Mouse (Mus musculus) mouse embryonic stem cell (cell line): ENCODE measurements around the gene Mfsd1.

Source experiments
- in situ Hi-C, 2 experiments: fragments of 300-500 bp; cut with MboI; formaldehyde crosslinking; loops; 1 replicate in 1 of 2; 3 replicates in 1 of 2; pipeline ENCODE4 v1.14.3; 2019 to 2020; ENCODE audit warnings: low sequenced_read_pairs in 2 of 2, low pct_unique_long_range_greater_than_20kb in 1 of 2, mixed read lengths in 1 of 2; ENCODE audit not compliant: unreplicated experiment in 1 of 2

Gene Mfsd1

DNA sequence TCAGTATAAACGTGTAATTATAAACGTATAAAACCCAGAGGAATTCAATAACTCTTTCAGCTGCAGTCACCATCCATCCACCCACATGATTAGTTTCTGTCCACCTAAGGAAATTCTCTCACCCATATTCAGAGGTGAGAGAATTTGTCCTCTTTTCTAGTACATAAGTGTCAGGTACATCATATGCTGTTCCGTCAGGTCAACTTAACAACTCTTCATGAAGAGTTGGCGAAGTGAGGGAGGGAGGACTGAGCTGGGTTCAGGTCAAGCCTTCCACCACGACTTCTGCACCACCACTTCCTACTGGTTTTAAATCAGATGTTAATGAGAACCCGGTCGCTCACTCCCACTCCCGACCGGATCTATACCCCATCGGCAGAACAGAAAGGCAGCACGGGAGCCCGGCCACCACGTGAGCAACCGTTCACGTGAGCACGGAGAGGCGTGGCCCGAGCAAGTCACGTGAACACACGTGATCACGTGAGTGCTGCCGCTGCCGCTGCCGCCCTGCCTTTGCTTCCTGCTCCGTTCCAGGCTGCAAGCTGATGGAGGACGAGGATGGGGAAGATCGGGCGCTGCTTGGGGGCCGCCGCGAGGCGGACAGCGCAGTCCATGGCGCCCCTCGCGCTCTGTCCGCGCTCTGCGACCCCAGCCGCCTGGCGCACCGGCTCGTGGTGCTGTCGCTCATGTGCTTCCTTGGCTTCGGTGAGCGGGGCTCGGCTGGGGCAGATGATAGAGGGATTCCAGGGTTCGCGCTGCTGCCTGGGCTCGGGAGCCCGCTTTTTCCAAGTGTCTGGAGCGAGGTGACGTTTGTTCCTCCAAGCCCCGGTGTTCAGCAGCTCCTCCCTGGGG, at the start of gene Mfsd1:
Gene Mfsd1 (plus strand): TSS at position 469 of the 852 bp plus-strand sequence.
- in situ Hi-C loops: no loop called here

- in situ Hi-C loops: no loop called here
Observed at GRCm38 (mm10) chr3:67543630-67544029, 38.9 kb upstream of the Mfsd1 start.

DNA sequence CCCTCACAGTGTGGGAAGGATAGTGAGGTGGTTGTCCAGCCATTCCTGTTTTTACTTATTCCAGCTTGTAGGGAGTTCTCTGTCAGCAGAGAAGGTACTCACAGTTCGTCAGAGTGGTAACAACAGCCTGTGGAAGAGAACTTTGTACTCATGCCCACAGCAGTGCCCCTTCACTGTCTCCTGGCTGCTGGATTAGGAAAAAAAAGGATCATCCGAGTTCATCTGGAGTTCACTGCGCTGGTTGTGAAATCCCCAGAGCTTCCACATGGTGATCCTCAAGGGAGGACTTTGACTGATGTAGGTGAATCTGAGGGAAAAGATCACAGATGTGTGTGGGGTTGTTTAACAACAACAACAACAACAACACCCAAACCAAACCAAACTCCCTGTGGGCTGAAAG, 31.3 kb upstream of the Mfsd1 start:
- in situ Hi-C loops: loop anchor here in 1 of 2 experiments (25.0 kb wide), 1 partner anchor 414 kb away; no protein-coding TSS in a partner anchor

GRCm38 (mm10) chr3:67553281-67553680, 29.3 kb upstream of the Mfsd1 start:
- in situ Hi-C loops: loop anchor here in 1 of 2 experiments (25.0 kb wide), 1 partner anchor 416 kb away; no protein-coding TSS in a partner anchor

DNA sequence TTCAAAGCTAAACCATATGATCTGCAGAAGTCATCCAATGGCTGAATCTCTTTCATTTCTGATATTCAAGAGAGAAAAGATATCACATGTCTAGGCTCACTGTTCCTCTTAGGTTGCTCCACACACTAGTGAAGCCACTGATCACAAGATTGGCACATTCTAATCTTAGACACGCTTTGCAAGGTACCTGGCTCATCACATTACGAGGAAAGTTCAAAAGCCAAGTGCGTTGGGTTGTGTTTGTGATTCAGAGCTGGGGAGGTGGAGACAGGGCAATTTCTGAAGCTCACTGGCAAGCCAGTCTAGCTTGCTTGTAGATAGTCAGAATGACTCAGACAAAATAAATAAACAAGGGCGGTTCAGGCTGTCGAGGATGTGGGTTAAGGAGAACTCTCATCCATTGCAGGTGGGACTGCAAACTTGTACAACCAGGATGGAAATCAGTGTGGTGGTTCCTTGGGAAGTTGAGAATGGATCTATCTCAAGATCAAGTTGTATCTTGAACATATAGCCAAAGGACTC, 28.6 kb upstream of the Mfsd1 start:
- in situ Hi-C loops: loop anchor here in 1 of 2 experiments (25.0 kb wide), 1 partner anchor 417 kb away; no protein-coding TSS in a partner anchor

DNA sequence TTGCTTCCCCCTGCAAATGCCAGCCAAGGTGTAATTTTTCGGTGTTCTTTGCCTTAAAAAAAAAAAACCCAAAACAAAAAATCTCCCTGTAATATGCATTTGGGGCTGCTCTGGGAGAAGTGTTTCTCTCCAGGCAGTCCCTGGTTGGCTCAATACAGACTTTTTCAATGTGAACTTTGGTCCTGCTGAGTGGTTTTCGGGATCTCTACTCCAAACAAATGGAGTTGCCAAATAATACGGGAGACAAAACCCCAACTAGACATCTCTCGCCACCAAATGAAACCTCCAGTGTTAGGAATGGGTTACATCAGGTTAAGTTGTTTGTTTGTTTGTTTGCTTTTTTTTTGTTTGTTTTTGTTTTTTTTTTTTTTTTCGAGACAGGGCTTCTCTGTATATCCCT, 27.3 kb upstream of the Mfsd1 start:
- in situ Hi-C loops: loop anchor here in 1 of 2 experiments (25.0 kb wide), 1 partner anchor 418 kb away; no protein-coding TSS in a partner anchor

GRCm38 (mm10) chr3:67557200-67557651, 25.3 kb upstream of the Mfsd1 start:
- in situ Hi-C loops: loop anchor here in 1 of 2 experiments (25.0 kb wide), 1 partner anchor 420 kb away; no protein-coding TSS in a partner anchor

GRCm38 (mm10) chr3:67557718-67558354, 24.7 kb upstream of the Mfsd1 start:
- in situ Hi-C loops: loop anchor here in 1 of 2 experiments (25.0 kb wide), 1 partner anchor 421 kb away; no protein-coding TSS in a partner anchor

DNA sequence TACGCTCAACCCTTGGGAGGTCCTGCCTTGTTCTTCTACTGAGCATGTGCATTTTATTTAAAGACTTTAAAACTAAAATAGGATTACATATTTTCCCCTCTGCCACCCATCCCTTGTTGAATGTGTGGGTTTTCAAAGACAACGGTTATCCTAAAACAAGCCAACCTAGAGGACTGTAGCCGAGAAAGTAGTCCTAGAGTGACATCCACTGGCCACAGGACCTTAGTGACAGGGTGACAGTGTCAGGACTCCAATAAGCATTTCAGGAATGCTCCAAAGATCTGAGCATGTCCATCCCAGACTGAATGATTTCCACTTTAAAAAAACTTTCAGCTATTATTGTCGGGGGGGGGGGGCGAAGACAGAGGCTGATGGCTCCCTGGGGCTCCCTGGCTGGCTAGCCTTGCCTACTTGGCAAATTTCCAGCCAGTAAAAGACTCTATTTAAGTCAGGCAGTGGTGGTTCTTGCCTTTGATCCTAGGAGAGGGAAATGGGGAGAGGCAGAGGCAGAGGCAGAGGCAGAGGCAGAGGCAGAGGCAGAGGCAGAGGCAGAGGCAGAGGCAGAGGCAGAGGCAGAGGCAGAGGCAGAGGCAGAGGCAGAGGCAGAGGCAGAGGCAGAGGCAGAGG, 17.7 kb upstream of the Mfsd1 start:
- in situ Hi-C loops: loop anchor here in 1 of 2 experiments (10.0 to 25.0 kb wide), 2 partner anchors 220 to 428 kb away; no protein-coding TSS in a partner anchor

- in situ Hi-C loops: loop anchor here in 1 of 2 experiments (10.0 to 25.0 kb wide), 2 partner anchors 221 to 428 kb away; no protein-coding TSS in a partner anchor
Observed at GRCm38 (mm10) chr3:67565540-67566227, 16.9 kb upstream of the Mfsd1 start.

DNA sequence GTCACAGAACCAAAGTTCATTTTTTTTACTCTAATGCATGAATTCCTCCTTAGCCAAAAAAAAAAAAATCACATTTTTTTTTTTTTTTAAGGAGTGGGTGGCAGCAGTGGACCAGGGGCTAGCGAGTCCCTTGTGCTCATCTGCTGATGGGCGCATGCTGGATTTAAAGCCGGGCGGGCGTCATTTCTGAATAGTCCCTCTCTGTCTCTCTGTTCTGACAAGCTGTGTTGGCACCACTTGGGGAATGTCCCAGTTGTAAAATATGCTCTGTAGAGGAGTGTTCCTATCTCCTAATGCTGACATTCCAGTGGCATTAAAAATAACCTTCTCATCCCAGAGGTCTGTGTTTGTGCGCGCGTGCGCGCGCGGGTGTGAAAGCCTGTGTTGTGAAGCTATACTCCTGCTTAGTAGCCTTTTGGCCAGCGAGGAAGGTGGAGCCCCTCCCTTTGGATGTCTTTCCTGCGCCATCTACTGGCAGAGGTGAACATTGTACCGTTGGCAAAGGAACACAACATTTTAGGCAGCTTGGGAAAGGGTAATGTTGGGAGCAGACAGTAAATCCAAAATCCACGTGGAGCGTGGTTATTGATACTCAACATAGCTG, 14.4 kb upstream of the Mfsd1 start:
- in situ Hi-C loops: loop anchor here in 1 of 2 experiments (10.0 to 25.0 kb wide), 2 partner anchors 223 to 431 kb away; no protein-coding TSS in a partner anchor

DNA sequence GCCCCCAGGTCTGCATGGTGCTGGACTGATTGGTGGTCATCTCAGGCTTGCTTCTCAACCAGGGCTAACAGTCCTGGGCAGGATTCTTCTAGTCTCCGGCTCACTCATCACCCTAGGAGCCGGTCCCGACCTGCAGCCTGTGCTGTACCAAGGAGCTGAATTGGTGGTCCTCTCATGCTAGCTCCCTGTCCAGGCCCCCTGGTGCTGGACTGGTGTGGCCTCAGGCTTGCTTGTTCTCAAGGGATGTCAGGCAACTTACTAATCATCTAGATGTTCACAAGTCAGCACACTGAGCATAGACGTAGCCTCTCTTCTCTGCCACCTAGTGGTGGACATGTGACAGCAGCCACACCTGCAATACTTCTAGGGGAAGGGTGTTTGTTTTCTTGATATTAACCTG, 9.6 kb upstream of the Mfsd1 start:
- in situ Hi-C loops: loop anchor here in 1 of 2 experiments (25.0 kb wide), 1 partner anchor 436 kb away; no protein-coding TSS in a partner anchor

DNA sequence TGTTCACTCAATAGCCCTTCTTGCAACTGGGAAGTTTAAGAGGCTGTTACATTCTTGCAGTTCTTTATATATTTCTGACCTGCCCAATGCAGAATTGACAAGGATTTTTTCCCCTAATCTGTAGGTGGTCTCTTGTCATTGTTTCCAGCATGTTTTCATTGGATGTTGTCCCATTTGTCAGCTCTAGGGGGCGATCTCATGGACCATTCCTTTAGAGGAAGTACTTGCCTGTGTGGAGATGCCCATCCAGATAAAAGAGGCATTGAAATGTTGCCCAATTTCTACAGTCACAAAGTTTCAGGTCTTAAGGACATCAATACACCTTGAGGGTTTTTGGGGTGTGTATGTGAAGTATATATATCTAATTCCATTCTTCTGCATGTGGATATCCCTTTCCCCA, 9.0 kb upstream of the Mfsd1 start:
- in situ Hi-C loops: loop anchor here in 1 of 2 experiments (25.0 kb wide), 1 partner anchor 436 kb away; no protein-coding TSS in a partner anchor

DNA sequence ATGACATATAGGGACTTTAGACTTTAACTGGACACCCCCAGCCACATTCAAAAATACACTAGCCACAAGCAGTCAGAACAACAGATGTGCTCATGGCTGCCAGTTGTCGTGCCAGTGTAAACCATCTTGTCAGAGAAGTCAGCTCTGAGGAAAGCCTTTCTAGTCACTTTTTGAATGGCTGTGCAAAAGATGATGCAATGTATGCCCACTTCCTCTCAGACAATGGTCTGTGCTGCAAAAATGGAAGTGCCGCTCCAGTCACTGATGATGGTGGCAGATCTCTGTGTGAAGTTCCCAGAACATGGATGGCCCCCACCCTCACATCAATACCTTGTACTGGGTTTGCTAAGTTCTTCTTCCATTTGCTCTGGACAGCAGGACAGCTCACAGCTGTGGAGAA, 6.3 kb upstream of the Mfsd1 start:
- in situ Hi-C loops: no loop called here

DNA sequence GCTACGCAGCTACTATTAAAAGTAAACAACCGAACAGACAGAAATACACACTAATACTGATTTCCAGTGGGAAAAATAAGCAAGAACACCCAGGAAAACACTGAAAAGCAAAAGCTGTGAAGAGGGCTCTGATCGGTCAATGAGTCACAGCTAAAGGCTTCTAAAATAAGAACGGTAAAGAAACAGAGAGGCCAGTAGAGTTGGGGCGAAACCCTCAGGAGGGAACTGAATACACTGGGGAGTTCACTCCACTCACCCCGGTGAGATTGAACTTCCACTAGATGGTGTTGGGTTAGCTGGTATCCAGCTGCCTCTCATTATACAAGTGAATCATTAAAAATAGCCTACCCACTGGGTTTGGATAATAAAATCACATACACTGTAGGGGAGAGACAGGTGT, 5.8 kb upstream of the Mfsd1 start:
- in situ Hi-C loops: no loop called here

DNA sequence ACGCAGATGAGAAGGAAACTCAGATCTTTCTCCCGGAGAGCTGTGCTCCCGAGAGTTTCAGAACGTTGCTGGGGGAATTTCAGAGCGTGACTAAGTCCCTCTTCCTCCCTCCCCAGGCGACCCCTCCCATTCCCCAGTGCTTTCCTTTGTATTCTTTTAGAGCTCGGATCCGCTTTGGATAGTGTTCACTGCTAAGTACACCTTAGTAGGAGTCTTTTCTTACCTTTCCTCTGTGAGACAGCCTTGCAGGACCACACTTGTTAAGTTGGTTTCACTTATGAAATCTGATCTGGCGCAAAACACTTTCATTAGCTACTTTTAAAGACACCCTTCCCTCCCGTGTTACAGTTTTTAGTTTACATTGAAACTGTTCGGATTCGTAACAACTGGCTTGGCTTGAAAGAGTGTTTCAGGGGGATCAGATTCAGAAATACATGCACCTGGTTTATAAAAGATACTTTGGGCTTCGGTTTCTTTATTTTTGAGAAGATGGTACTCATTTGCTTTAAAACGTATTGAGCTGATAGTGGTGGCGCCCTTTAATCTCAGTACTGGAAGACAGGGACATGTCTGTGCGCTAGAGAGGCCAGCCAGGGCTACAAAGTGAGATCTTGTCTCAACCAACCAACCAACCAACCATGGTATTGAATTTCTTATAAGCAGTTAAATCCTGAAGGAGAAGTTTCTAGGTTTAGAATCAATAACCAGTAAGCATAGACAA, 744 bp downstream of the Mfsd1 start:
- in situ Hi-C loops: no loop called here

DNA sequence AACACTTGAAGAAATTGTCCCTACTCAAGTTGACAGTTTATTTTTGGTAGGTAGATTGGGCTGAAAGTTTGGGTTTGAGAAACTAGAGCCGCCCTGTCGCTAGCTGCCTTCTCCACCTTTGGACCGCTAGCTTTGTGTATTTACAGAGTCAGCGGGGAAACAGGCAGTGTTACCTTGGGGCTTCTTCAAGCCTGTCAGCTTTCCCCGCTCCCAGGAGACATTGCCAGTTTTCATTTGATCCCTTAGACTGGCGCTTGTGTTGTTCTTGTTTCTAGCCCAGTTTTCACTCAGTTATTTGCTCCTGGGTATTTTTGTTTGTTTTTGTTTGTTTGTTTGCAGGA, 1.3 kb downstream of the Mfsd1 start:
- in situ Hi-C loops: no loop called here
